Mouse (Mus musculus): Measurements from ENCODE around the gene Zc3h15. TPM values are rescaled to one million over a fixed set of nuclear protein-coding genes. Genes with fewer than 3 reads are reported as not detected.
"Not testable (repeated sequence)": the region's sequence is repeated elsewhere in the genome, so short reads cannot be mapped to it uniquely, and the experiment has no call there.

Gene Zc3h15
- polyA plus RNA-seq, 1 experiment, result 41.9 TPM

GRCm38 (mm10) chr2:83627932-83628331 is 16.3 kb upstream of the Zc3h15 start:
- Histone ChIP-seq H3K36me3 (ENCODE audit: control insufficient read depth) (no peaks in the 10 kb centered on the region), H3K9me3 (ENCODE audit: control insufficient read depth, low read length) (no peaks in the 10 kb centered on the region), H3K4me3 (replicated peaks) (no peak overlapping the region), H3K27me3 (ENCODE audit: control insufficient read depth) (no peaks in the 10 kb centered on the region), H3K4me1 (ENCODE audit: control insufficient read depth) (no peaks in the 10 kb centered on the region)
- TF ChIP-seq GATA1 (IDR thresholded peaks at IDR 0.05; ENCODE audit: low read length) (no peak), TAL1 (IDR thresholded peaks at IDR 0.05; ENCODE audit: low read length) (no peak)

- Histone ChIP-seq H3K9me3 (ENCODE audit: control insufficient read depth, low read length) (no peaks in the 10 kb centered on the region), H3K4me1 (ENCODE audit: control insufficient read depth) (peaks cover 21% of the 10 kb centered on the region), H3K36me3 (ENCODE audit: control insufficient read depth) (no peaks in the 10 kb centered on the region), H3K4me3 (replicated peaks) (no peak overlapping the region), H3K27me3 (ENCODE audit: control insufficient read depth) (no peaks in the 10 kb centered on the region)
- TF ChIP-seq GATA1 (IDR thresholded peaks at IDR 0.05; ENCODE audit: low read length) (no peak), TAL1 (IDR thresholded peaks at IDR 0.05; ENCODE audit: low read length) (no peak)
Measured at GRCm38 (mm10) chr2:83641993-83642392, 2.2 kb upstream of the Zc3h15 start.

- Histone ChIP-seq H3K36me3 (ENCODE audit: control insufficient read depth) (peaks cover 17% of the 10 kb centered on the region), H3K9me3 (ENCODE audit: control insufficient read depth, low read length) (no peaks in the 10 kb centered on the region), H3K27me3 (ENCODE audit: control insufficient read depth) (no peaks in the 10 kb centered on the region), H3K4me1 (ENCODE audit: control insufficient read depth) (peaks cover 18% of the 10 kb centered on the region), H3K4me3 (replicated peaks) (no peak overlapping the region)
- TF ChIP-seq GATA1 (IDR thresholded peaks at IDR 0.05; ENCODE audit: low read length), result no peak
- TF ChIP-seq TAL1 (IDR thresholded peaks at IDR 0.05; ENCODE audit: low read length), result no peak
Measured at GRCm38 (mm10) chr2:83648916-83649315, 4.7 kb downstream of the Zc3h15 start.

- peaks cover 40% of the 10 kb centered on the region for H3K36me3 ChIP-seq (ENCODE audit: control insufficient read depth)
- TF ChIP-seq GATA1 (IDR thresholded peaks at IDR 0.05; ENCODE audit: low read length) (no peak), TAL1 (IDR thresholded peaks at IDR 0.05; ENCODE audit: low read length) (no peak)
Measured at GRCm38 (mm10) chr2:83652606-83653005, 8.4 kb downstream of the Zc3h15 start.

GRCm38 (mm10) chr2:83659279-83659678 is 15.0 kb downstream of the Zc3h15 start:
- H3K9me3 ChIP-seq (ENCODE audit: control insufficient read depth, low read length), result no peaks in the 10 kb centered on the region
- TF ChIP-seq GATA1 (IDR thresholded peaks at IDR 0.05; ENCODE audit: low read length) (no peak), TAL1 (IDR thresholded peaks at IDR 0.05; ENCODE audit: low read length) (no peak)
- peaks cover 78% of the 10 kb centered on the region for H3K36me3 ChIP-seq (ENCODE audit: control insufficient read depth)
- no peak overlapping the region for H3K4me3 ChIP-seq (replicated peaks)
- no peaks in the 10 kb centered on the region for H3K27me3 ChIP-seq (ENCODE audit: control insufficient read depth)
- peaks cover 8% of the 10 kb centered on the region for H3K4me1 ChIP-seq (ENCODE audit: control insufficient read depth)

More at GRCm38 (mm10) chr2:83652606-83653005, 8.4 kb downstream of the Zc3h15 start:
- H3K27me3 ChIP-seq (ENCODE audit: control insufficient read depth), result no peaks in the 10 kb centered on the region
- no peaks in the 10 kb centered on the region for H3K9me3 ChIP-seq (ENCODE audit: control insufficient read depth, low read length)
- peaks cover 11% of the 10 kb centered on the region for H3K4me1 ChIP-seq (ENCODE audit: control insufficient read depth)
- no peak overlapping the region for H3K4me3 ChIP-seq (replicated peaks)

GRCm38 (mm10) chr2:83660114-83660513 is 15.9 kb downstream of the Zc3h15 start:
- TF ChIP-seq GATA1 (IDR thresholded peaks at IDR 0.05; ENCODE audit: low read length) (no peak), TAL1 (IDR thresholded peaks at IDR 0.05; ENCODE audit: low read length) (no peak)
- Histone ChIP-seq H3K9me3 (ENCODE audit: control insufficient read depth, low read length) (no peaks in the 10 kb centered on the region), H3K27me3 (ENCODE audit: control insufficient read depth) (no peaks in the 10 kb centered on the region), H3K4me3 (replicated peaks) (no peak overlapping the region), H3K4me1 (ENCODE audit: control insufficient read depth) (peaks cover 6% of the 10 kb centered on the region), H3K36me3 (ENCODE audit: control insufficient read depth) (peaks cover 75% of the 10 kb centered on the region)

- Histone ChIP-seq H3K9me3 (ENCODE audit: control insufficient read depth, low read length) (no peaks in the 10 kb centered on the region), H3K4me3 (replicated peaks) (no peak overlapping the region), H3K27me3 (ENCODE audit: control insufficient read depth) (no peaks in the 10 kb centered on the region), H3K36me3 (ENCODE audit: control insufficient read depth) (peaks cover 69% of the 10 kb centered on the region), H3K4me1 (ENCODE audit: control insufficient read depth) (no peaks in the 10 kb centered on the region)
- TF ChIP-seq TAL1 (IDR thresholded peaks at IDR 0.05; ENCODE audit: low read length), result no peak
- no peak for TF ChIP-seq GATA1 (IDR thresholded peaks at IDR 0.05; ENCODE audit: low read length)
Measured at GRCm38 (mm10) chr2:83661351-83661750, 17.1 kb downstream of the Zc3h15 start.

- not testable (repeated sequence) for H3K27me3 ChIP-seq (ENCODE audit: control insufficient read depth); H3K4me3 ChIP-seq (replicated peaks); H3K4me1 ChIP-seq (ENCODE audit: control insufficient read depth); H3K9me3 ChIP-seq (ENCODE audit: control insufficient read depth, low read length)
- H3K36me3 ChIP-seq (ENCODE audit: control insufficient read depth), result peaks cover 70% of the 10 kb centered on the region
Measured at GRCm38 (mm10) chr2:83665051-83665450, 20.8 kb downstream of the Zc3h15 start.

- TF ChIP-seq TAL1 (IDR thresholded peaks at IDR 0.05; ENCODE audit: low read length), result no peak
- TF ChIP-seq GATA1 (IDR thresholded peaks at IDR 0.05; ENCODE audit: low read length), result no peak
- H3K4me3 ChIP-seq (replicated peaks), result no peak overlapping the region
- H3K36me3 ChIP-seq (ENCODE audit: control insufficient read depth), result peaks cover 57% of the 10 kb centered on the region
Measured at GRCm38 (mm10) chr2:83667430-83667829, 23.2 kb downstream of the Zc3h15 start.

GRCm38 (mm10) chr2:83668052-83668451 is 23.8 kb downstream of the Zc3h15 start:
- H3K9me3 ChIP-seq (ENCODE audit: control insufficient read depth, low read length), result no peaks in the 10 kb centered on the region
- TF ChIP-seq TAL1 (IDR thresholded peaks at IDR 0.05; ENCODE audit: low read length), result no peak
- H3K4me3 ChIP-seq (replicated peaks), result no peak overlapping the region
- no peaks in the 10 kb centered on the region for H3K27me3 ChIP-seq (ENCODE audit: control insufficient read depth)
- no peaks in the 10 kb centered on the region for H3K4me1 ChIP-seq (ENCODE audit: control insufficient read depth)
- peaks cover 56% of the 10 kb centered on the region for H3K36me3 ChIP-seq (ENCODE audit: control insufficient read depth)

More at GRCm38 (mm10) chr2:83667430-83667829, 23.2 kb downstream of the Zc3h15 start:
- Histone ChIP-seq H3K27me3 (ENCODE audit: control insufficient read depth) (no peaks in the 10 kb centered on the region), H3K9me3 (ENCODE audit: control insufficient read depth, low read length) (no peaks in the 10 kb centered on the region), H3K4me1 (ENCODE audit: control insufficient read depth) (no peaks in the 10 kb centered on the region)

All from erythroblast, embryonic 14.5 days (primary cell).